Mouse (Mus musculus): Measurements from ENCODE around the gene H2afy2.

DNA sequence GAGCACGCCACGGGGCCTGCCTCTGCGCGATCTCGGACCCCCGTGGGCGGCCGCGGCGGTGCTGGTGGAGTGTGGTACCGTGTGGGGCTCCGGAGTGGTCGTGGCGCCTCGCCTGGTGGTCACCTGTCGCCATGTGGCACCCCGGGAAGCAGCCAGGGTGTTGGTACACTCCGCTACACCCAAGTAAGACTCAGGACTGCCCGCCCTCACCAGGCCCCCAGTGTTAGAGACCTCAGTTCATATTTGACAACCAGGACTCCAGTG, 87.5 kb downstream of the H2afy2 start:
- TF ChIP-seq CTCF (IDR thresholded peaks at IDR 0.05; ENCODE audit: low read depth, low read length) = no peak
- no peak for TF ChIP-seq POLR2A (IDR thresholded peaks at IDR 0.05; ENCODE audit: extremely low read depth, insufficient read depth, low read length)

Data from liver, adult 2 months (tissue).